Mouse (Mus musculus): ENCODE results near the gene Bcl11a.

Gene Bcl11a

DNA sequence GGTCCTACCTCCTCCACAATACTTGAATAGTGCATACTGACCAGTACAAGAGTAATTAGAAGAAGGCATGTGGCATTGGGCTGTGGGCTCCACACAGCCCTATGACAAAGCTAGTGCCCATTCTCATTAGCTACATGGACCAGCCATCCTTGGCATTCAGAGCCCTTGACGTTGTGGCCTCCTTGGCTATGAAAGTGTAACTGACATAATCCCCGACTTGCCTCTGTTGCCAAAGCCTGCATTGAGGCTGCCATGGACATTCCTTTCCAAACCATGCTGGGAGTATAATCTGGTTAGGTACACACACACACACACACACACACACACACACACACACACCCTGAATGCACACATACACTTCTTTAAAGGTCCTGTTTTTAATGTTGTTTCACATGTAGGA lies 81.8 kb downstream of the Bcl11a start:
- no peak for DNase-seq

DNA sequence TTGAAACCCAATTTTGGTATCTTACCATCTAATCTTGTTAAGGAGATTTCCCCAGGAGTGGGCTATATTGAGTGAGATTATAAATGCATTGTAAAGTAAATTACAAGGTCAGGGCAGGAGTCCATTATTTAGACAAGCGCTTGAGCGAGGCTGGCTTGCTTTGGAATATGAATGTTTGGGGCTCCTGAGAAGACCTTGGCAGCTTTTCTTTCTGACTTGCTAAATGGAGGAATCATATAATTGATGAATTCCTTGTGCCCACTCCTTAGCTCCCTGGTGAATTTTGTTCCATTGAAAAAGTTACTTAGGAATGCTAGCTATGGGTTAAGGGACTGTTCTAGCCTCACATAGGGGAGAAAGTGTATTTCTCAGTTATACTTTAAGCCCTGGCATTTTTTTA lies 83.6 kb downstream of the Bcl11a start:
- no peak for DNase-seq

DNA sequence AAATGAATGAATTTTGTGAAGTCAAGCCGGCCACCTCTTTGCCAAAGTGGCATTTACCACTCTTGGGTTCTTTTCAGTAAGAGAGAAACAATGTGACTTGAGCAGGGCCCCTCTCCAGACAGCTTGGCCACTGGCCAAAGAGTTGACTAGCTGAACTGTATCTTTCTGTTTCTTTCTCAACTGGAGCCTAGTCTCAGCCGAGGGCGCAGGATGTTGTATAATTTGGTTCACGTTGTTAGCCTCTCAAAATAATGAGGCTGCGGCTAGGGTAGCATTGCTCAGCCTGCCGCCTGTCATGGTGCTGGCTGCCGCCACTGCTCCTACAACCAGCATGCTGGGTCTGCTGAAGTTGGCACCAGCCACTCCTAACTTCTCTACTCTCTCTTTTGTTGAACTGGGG lies 84.2 kb downstream of the Bcl11a start:
- DNase-seq = peak; percentile 25 to 38

DNA sequence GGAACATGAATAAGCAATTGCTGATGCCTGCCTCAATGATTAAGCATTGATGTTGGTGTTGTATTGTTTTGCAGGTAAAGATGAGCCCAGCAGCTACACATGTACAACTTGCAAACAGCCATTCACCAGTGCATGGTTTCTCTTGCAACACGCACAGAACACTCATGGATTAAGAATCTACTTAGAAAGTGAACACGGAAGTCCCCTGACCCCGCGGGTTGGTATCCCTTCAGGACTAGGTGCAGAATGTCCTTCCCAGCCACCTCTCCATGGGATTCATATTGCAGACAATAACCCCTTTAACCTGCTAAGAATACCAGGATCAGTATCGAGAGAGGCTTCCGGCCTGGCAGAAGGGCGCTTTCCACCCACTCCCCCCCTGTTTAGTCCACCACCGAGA lies 85.2 kb downstream of the Bcl11a start:
- no peak for DNase-seq

DNA sequence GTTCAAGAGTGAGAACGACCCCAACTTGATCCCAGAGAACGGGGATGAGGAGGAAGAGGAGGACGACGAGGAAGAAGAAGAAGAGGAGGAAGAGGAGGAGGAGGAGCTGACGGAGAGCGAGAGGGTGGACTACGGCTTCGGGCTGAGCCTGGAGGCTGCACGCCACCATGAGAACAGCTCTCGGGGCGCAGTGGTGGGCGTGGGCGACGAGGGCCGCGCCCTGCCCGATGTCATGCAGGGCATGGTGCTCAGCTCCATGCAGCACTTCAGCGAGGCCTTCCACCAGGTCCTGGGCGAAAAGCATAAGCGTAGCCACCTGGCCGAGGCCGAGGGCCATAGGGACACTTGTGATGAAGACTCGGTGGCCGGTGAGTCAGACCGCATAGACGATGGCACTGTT lies 86.2 kb downstream of the Bcl11a start:
- DNase-seq = no peak

DNA sequence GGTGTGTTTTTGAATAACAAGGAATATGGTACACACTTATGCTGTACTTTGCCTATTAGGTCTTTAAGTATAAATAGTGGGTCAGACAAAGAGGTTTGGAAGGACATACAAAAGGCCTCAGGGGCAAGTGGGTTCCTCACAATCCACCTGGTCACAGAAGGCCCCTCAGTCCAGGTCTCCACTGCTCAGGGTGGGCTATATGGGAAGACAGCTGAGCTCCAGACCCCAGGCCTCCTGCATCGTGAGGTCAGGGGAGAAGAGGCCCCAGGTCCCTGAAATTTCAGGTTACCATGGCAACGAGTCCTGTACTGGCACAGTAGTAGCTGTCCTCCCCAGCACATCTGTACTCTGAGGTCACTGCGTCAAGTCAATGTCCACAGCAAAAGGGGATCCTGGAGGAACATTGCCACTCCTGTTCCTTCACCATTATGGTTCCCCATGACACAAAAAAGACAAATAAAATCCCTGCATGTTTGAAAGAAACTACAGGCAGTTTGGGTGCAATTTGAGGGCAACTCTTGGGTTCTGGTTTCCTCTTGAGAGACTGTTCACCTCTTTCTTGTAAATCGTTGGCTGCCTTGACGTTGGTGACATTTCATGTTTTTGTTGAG lies 93.9 kb downstream of the Bcl11a start:
- DNase-seq = no peak

DNA sequence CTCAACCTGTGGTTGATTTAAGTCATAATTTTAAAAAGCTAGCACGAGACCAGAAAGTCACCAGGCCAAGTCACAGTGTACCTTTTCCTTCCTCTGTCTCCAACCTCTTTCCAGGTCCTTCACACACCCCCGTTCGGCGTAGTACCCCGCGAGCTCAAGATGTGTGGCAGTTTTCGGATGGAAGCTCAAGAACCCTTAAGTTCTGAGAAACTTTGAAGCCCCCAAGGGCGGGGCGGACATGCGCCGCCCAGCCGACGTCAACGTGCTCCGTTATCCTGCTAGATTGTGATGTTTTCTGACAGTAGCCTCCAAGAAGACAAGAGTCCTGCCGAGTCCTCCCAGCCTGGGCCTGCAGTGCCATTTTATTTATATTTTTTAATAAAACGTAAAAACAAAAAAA lies 94.7 kb downstream of the Bcl11a start:
- no peak for DNase-seq

DNA sequence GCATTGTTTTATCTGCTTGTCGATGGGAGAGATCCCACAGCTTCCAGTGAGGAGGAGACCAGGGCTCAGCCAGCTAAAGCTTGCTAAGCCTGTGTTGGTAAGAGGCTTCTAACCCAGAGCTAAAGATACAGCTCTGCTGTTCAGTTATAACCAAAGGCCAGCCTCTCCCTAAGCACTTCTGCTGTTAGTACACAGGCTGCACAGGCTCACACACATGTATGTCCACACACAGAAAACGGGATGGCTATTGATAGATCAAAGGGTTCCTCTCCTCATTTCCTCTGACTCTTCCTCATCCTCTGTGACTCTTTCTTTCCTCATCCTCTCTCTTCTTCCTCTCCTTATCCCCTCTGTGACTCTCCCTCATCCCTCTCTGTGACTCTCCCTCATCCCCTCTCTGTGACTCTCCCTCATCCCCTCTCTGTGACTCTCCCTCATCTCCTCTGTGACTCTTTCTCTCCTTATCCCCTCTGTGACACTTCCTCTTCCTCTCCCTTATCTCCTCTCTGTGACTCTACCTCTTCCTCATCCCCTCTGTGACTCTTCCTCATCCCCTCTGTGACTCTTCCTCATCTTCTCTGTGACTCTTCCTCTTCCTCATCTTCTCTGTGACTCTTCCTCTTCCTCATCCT lies 96.4 kb downstream of the Bcl11a start:
- no peak for DNase-seq

DNA sequence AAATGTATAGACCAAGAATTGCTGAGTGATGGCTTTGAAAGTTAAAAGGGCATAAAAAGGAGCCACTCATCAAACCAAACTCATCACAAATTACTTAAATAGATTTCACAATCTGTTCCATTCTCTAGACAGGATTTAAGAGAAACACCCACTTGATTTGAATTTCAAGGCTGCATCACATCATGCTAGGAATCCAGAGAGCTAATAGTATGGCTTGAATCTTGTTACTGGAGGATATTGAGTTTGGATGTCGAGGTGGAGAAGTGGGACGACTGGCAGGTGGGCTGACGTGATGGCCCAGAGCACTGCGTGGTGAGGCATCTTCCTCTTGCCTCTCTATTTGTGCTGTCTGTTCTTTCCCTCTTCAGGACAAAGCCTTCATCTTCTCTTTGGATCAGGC lies 99.6 kb downstream of the Bcl11a start:
- DNase-seq = no peak

DNA sequence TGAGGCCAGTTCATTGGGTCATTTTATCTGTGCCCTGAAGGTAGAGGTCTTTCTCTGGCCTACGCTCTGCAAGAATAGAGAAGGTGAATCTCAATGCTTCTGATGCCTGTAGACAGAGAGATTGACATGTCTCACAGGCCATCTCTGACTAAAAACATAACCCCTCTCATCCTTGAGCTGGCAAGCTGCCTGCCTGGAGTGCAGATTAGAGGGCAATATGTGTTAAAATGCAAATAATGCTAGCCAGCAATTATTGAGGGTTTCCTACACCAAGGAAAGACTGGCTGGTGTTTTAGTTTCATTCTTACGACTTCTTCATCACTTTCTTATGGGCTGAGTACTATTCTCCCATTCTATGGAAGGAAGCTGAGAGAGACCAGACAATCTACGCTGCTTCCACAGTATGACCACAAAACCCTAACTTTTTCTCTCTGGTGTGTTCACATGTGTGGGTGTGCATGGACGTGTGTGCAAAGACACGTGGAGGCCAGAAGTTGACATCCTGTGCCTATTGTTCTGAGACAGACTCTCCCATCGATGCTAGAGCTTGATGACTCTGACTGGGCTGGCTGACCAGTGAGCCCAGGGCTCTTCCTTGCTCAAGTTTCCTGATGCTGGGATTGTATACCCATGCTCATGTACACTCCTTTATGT lies 101.1 kb downstream of the Bcl11a start:
- no peak for DNase-seq

DNA sequence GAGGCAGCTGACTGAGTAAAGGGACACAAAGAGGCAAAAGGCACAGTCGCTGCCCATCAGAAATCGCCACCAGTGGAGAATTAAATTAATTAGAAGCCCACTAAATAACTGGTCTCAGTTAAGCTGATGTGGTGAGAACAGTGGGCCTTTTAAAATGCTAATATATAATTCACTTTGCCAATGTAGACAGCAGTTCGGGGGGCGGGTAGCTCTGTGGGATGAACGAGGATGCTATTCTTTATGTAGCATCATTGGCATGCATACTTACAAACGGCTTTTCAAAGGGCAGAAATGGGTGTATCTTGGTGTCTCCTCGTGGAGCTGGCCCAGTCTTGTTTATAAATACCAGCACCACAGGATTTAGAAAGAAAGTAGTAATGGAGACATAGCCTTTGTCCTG lies 102.2 kb downstream of the Bcl11a start:
- no peak for DNase-seq

DNA sequence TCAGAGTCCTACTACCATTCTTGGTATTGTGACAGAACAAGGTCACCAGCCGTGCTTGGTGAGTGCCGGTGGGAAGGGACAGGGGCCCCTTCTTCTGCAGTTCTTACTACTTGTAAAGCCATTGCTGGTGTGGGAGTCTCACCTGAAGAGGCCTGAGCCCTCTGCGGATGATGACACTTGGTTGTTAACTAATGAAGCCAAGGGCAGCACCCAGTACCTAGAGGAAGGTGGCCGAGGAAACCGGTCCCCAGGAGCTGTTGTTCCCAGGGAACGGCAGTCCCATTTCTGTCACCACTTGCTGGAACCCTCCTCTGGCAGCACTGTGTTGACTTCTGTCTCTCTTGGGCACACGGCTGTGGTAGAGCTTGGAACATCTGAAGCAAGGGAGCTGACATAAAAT lies 105.6 kb downstream of the Bcl11a start:
- DNase-seq = no peak

DNA sequence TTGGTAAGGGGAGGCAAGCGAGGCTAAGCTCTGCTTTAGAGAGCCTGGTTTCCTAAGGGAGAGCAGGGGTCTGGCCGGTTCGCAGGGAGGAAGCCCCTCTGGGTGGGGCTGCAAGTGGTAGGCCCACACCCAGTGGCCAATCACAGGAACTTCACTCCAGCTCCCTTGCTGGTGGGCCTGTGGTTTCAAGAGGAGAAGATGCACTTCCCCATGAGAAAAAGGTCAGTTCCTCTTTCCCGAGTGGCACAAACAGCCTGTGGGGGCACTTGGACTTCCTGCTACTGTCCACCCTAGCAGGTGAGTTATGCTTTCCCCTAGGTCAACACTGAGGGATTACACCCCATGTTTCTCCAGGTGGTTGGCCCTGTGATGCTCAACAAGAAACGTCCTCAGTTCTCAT lies 107.1 kb downstream of the Bcl11a start:
- no peak for DNase-seq

DNA sequence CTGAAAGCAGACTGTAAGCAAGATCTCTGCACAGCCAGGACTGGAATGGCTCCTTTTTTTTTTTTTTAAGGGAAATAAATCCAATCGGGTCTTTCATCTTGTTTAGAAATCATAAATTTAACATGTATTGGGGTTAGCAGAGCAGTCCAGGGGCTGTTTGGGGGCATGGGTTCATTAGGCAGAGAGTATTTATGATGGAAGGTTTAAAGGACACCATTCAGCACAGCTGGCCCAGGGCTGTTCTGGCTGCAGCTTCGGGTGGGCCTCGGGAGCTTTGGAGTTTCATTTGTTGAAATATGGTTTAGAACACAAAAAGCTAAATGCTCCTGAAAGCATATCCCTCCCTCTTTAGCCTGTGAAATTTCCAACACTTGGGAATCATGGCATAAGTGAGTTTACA lies 112.6 kb downstream of the Bcl11a start:
- DNase-seq = peak; percentile 46 to 60

DNA sequence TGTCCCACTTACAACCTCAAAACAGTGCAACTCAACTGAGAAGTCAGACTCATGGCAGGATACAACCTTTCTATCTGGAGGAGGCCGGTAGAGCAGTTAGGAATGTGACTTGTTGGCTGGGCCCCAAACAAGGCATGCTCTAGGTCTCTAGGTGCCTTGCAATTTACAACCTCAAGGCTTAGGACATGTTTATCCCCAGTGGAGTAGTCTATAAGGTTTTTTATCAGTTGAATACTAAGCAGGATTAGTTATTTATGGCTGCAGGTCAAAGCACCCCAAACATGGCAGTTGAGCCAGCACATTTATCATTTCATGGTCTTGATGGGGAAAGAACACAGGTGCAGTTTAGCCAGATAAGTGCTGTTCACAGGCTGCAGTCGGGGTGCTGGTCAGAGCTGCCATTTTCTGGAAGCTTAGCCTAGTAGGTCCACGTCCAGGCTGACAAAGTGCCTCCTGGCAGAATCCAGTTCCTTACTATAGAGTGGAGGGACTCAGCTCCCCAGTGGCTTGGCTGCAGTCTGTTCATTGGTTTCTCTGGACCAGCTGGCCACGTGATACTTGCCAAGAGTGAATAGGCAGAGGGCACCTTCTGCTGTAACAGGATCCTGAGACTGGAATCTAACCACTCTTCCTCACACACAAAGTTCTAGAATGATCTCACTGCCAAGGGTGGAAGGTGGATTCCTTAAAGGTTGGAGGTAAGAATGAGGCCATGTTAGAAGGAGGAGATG lies 118.8 kb downstream of the Bcl11a start:
- DNase-seq = no peak

DNA sequence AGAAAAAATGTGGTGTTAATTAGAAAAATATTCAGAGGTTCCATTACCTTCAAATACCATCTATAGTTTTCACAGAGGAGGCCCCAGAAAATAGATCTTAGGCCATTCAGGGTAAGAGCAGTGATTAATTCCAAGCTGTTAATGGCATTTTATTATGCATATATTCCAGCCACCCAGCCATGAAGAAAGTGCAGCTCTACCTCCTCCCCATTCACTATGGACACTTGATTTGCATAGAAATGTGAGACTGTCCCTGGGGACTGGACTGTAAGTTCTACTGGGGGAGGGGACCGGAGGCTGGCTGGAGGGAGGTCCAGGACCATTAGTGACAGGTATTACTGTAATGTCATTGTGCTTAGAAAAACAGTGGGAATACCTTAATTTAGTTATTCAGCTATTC lies 119.6 kb downstream of the Bcl11a start:
- no peak for DNase-seq

DNA sequence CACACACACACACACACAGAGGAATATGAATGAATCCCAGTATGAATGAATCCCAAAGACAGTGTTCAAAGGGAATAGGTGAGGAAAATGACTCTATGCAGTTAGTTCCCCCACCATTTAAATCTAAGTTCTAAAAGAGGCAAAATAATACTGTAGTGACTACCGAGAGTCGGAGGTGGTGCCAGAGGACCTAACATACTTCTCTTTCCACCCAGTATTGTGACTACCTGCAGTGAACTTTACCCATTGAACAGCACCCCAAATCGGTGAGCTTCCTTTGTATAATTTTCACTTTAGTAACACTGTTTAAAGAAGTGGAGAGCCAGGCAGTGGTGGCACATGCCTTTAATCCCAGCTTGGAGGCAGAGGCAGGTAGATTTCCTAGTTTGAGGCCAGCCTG lies 121.7 kb downstream of the Bcl11a start:
- DNase-seq = no peak

DNA sequence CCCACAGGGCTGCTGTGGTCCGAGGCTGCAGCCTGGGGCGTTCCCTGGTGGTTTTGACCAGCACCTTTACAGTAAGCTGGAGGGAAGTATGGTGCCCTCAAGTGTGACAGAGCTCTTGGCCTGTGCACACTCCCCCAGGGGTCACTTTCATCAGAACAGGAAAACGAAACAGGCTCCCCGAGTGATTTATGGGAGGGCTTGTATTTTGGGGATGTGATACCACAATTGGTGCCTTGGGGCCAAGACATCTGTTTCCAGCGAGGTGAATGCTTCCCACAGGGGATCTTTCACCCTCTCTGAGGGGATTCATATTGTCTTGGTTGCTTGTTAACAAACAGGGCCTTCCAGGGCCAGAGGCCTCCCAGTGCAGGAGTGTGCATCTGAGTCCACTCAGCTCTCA lies 122.5 kb downstream of the Bcl11a start:
- no peak for DNase-seq

DNA sequence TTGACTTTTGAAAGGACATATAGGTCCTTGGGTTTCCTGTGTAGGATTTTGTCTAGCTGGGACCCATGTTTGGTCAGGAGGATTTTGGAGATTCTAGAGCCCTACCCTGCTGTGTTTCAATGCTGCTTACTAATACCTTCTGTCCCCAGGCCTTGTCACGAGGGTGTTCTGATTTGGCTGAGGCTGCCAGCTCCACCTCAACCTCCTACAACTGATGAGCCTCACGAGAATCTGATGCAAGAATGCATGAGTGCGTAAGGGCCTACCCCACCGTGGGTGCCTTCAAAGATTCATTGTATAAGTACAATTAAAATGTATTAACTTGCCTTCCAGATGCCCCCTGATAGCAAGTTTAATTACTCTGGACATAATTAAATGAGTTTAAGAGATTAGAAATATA lies 123.4 kb downstream of the Bcl11a start:
- DNase-seq = no peak

DNA sequence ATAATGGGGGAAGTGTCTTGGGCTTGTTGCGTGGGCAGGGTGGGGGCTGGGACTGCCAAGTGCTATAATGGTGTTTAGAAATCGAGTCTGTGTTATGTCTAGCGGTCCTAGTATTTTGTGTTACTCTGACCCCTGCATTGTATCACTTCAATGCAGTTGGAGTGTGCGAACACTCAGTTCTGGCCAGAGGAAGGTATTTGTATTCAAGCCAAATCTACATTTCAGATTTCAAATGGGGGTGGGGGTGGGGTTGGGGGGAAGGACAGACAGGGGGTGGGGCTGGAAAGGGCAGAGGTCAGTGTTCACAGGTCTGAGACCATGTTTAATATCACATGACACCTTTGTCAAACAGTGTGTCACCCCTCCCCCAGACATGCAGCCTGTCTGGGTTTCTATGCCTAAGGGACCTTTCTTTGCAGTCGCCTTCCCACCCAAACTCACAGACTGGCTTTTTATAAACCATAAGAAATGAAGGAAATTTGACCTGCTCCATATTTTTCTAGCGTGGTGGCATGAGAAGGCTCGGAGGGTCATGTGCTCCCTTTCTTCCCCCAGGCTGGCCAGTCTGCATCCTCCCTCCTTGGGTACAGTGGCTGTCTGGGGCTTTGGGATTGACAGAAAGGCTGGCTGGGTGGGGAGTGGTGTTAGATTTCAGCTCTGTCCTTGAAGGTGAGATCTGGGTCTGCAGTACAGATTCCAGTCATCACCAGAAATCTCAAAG lies 124.9 kb downstream of the Bcl11a start:
- no peak for DNase-seq

DNA sequence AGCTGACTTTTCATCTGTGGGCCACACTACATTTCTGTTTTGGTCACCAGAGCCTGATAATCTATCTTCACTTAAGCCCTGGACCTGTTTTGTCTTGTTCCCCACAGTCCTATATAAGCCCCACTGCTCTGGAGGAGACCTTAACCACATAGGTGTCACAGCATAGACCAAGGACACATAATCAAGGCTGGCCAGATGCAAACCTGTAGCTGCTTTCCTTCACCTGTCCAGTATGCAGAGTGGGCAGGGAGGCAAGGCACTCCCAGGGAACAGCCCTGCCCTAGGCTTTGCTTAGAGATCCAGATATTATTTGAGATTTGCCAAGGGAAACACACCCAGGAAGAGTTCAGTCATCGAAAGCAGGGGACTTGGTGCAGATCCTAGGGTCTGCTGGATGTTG lies 125.6 kb downstream of the Bcl11a start:
- DNase-seq = no peak

DNA sequence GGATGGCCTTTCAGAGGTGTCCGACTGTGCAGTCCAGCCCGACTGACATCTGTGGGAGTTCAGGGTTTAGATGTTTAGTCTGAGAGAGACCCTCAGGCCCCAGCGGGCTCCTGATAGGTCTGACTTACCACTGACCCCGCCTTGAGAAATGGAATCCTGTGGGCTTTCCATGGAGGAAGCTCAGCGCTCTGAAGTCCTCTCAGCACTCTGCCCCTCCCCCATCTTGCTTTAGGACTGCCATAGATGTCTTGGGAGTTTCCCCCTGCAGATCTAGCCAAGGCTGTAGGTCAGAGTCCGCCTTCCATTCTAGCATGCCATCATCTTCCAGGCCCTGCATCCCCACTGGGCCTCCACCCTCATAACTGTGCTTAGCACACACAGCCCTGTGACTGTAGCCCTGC lies 131.1 kb downstream of the Bcl11a start:
- no peak for DNase-seq

DNA sequence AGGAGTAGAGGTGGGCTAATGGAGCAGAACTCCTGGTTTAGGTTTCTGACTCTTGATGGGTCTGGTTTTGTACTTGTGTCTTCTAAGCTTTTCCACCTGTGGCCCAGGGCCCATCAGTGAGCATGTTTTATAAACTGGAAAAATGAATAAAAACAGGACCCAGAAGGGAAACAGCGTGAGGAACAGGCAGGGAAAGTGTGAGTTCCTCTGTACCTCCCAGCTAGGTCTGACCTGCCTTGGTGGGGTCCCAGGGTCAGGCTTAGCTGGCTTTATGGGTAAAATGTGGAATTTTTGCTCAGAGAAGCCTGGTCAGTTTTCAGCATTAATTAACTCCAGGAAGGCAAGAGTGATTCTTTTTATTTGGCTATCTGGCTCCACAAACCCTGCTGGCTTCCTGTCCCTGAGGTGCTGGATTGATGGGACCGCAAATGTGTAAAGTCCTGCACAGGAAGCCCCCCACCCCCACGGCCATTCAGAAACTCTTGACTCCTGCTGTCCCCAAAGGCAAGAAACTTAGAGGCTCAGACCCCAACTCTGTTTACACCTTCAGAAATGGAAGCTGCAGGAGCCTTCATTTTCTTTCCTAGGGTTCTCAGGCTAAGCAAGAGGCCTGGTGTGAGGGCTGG lies 136.8 kb downstream of the Bcl11a start:
- DNase-seq = no peak

Measured in kidney, postnatal 4 days (tissue).